Mouse (Mus musculus): ENCODE results near the gene Ankrd13b.

Ankrd13b gene

GRCm38 (mm10) chr11:77518051-77518798 is 28.7 kb upstream of the Ankrd13b start:
- peaks cover 44% of the 10 kb centered on the region for H3K4me1 ChIP-seq (replicated peaks; ENCODE audit: low read depth, low read length)

GRCm38 (mm10) chr11:77516553-77517425 is 27.3 kb upstream of the Ankrd13b start:
- TF ChIP-seq POU5F1 (IDR thresholded peaks at IDR 0.05; ENCODE audit: borderline replicate concordance, low read length) (no peak), NANOG (IDR thresholded peaks at IDR 0.05; ENCODE audit: borderline replicate concordance, low read length) (no peak), CTCF (conservative IDR thresholded peaks at IDR 0.05; ENCODE audit: low read length) (no peak)
- no peaks in the 10 kb centered on the region for H3K36me3 ChIP-seq (ENCODE audit: insufficient read depth, low read length)
- H3K9me3 ChIP-seq (ENCODE audit: low read length): no peaks in the 10 kb centered on the region
- H3K27me3 ChIP-seq (ENCODE audit: insufficient read depth, low read length): peaks cover 74% of the 10 kb centered on the region
- no peak overlapping the region for H3K4me3 ChIP-seq (replicated peaks; ENCODE audit: low read length)
- peaks cover 52% of the 10 kb centered on the region for H3K4me1 ChIP-seq (replicated peaks; ENCODE audit: low read depth, low read length)

More at GRCm38 (mm10) chr11:77518051-77518798, 28.7 kb upstream of the Ankrd13b start:
- Histone ChIP-seq H3K36me3 (ENCODE audit: insufficient read depth, low read length) (no peaks in the 10 kb centered on the region), H3K9me3 (ENCODE audit: low read length) (no peaks in the 10 kb centered on the region), H3K27me3 (ENCODE audit: insufficient read depth, low read length) (peaks cover 76% of the 10 kb centered on the region), H3K4me3 (replicated peaks; ENCODE audit: low read length) (0 out of 2 replicates have a peak overlapping the region, but pooled peaks have one; percentile 7)
- TF ChIP-seq CTCF (conservative IDR thresholded peaks at IDR 0.05; ENCODE audit: low read length): no peak

GRCm38 (mm10) chr11:77515637-77516552 is 26.4 kb upstream of the Ankrd13b start, which contains the start of gene Trp53i13:
TSS of gene Trp53i13 (minus strand) at chr11:77515980.
- H3K4me1 ChIP-seq (replicated peaks; ENCODE audit: low read depth, low read length): peaks cover 52% of the 10 kb centered on the region
- H3K36me3 ChIP-seq (ENCODE audit: insufficient read depth, low read length): no peaks in the 10 kb centered on the region
- peaks cover 69% of the 10 kb centered on the region for H3K27me3 ChIP-seq (ENCODE audit: insufficient read depth, low read length)
- peak within 1 kb of the TSS; percentile 81 for H3K4me3 ChIP-seq (replicated peaks; ENCODE audit: low read length)
- TF ChIP-seq NANOG (IDR thresholded peaks at IDR 0.05; ENCODE audit: borderline replicate concordance, low read length): no peak
- TF ChIP-seq POU5F1 (IDR thresholded peaks at IDR 0.05; ENCODE audit: borderline replicate concordance, low read length): no peak
- no peak for TF ChIP-seq CTCF (conservative IDR thresholded peaks at IDR 0.05; ENCODE audit: low read length)
- H3K9me3 ChIP-seq (ENCODE audit: low read length): no peaks in the 10 kb centered on the region

GRCm38 (mm10) chr11:77514832-77515636 is 25.6 kb upstream of the Ankrd13b start, which contains the start of gene Abhd15:
TSS of gene Abhd15 (plus strand) at chr11:77515121.
- no peak for TF ChIP-seq POU5F1 (IDR thresholded peaks at IDR 0.05; ENCODE audit: borderline replicate concordance, low read length)
- TF ChIP-seq CTCF (conservative IDR thresholded peaks at IDR 0.05; ENCODE audit: low read length): no peak
- no peak for TF ChIP-seq NANOG (IDR thresholded peaks at IDR 0.05; ENCODE audit: borderline replicate concordance, low read length)
- peaks cover 68% of the 10 kb centered on the region for H3K27me3 ChIP-seq (ENCODE audit: insufficient read depth, low read length)
- H3K4me3 ChIP-seq (replicated peaks; ENCODE audit: low read length): peak within 1 kb of the TSS; percentile 81
- peaks cover 50% of the 10 kb centered on the region for H3K4me1 ChIP-seq (replicated peaks; ENCODE audit: low read depth, low read length)
- H3K9me3 ChIP-seq (ENCODE audit: low read length): no peaks in the 10 kb centered on the region
- H3K36me3 ChIP-seq (ENCODE audit: insufficient read depth, low read length): peaks cover 4% of the 10 kb centered on the region

- H3K36me3 ChIP-seq (ENCODE audit: insufficient read depth, low read length): peaks cover 10% of the 10 kb centered on the region
- H3K4me1 ChIP-seq (replicated peaks; ENCODE audit: low read depth, low read length): peaks cover 52% of the 10 kb centered on the region
- H3K27me3 ChIP-seq (ENCODE audit: insufficient read depth, low read length): peaks cover 61% of the 10 kb centered on the region
- H3K4me3 ChIP-seq (replicated peaks; ENCODE audit: low read length): peak overlapping the region; percentile 81
- H3K9me3 ChIP-seq (ENCODE audit: low read length): no peaks in the 10 kb centered on the region
- no peak for TF ChIP-seq POU5F1 (IDR thresholded peaks at IDR 0.05; ENCODE audit: borderline replicate concordance, low read length)
- TF ChIP-seq NANOG (IDR thresholded peaks at IDR 0.05; ENCODE audit: borderline replicate concordance, low read length): no peak
- no peak for TF ChIP-seq CTCF (conservative IDR thresholded peaks at IDR 0.05; ENCODE audit: low read length)
Observed at GRCm38 (mm10) chr11:77514281-77514831, 24.9 kb upstream of the Ankrd13b start.

GRCm38 (mm10) chr11:77513811-77514170 is 24.3 kb upstream of the Ankrd13b start:
- Histone ChIP-seq H3K4me3 (replicated peaks; ENCODE audit: low read length) (peak overlapping the region; percentile 81), H3K4me1 (replicated peaks; ENCODE audit: low read depth, low read length) (peaks cover 56% of the 10 kb centered on the region), H3K27me3 (ENCODE audit: insufficient read depth, low read length) (peaks cover 55% of the 10 kb centered on the region), H3K36me3 (ENCODE audit: insufficient read depth, low read length) (peaks cover 10% of the 10 kb centered on the region), H3K9me3 (ENCODE audit: low read length) (no peaks in the 10 kb centered on the region)
- TF ChIP-seq NANOG (IDR thresholded peaks at IDR 0.05; ENCODE audit: borderline replicate concordance, low read length): no peak
- TF ChIP-seq POU5F1 (IDR thresholded peaks at IDR 0.05; ENCODE audit: borderline replicate concordance, low read length): no peak
- no peak for TF ChIP-seq CTCF (conservative IDR thresholded peaks at IDR 0.05; ENCODE audit: low read length)
